Mouse (Mus musculus) forebrain, embryonic 10.5 days (tissue): ENCODE data around the gene Rsf1. TPM values are rescaled to one million over a fixed set of nuclear protein-coding genes. Genes with fewer than 3 reads are reported as not detected.

Experiments used
- DNase-seq: peaks from one replicate; pipeline ENCODE4 v3.0.0-alpha.2; 2017; ENCODE audit warnings: low spot score; ENCODE audit errors: extremely low spot score
- H3K27ac ChIP-seq: fragments of 300-500 bp; sonication (generic); 2 replicates; pipeline ENCODE4 v1.5.1; 2016; ENCODE audit warnings: mild to moderate bottlenecking
- H3K27me3 ChIP-seq: fragments of 300-500 bp; sonication (generic); 2 replicates; pipeline ENCODE4 v1.6.1; 2016; ENCODE audit warnings: mild to moderate bottlenecking; ENCODE audit not compliant: poor library complexity, severe bottlenecking
- H3K36me3 ChIP-seq: fragments of 300-500 bp; sonication (generic); replicated peaks from 2 replicates; pipeline ENCODE4 v1.6.1; 2016; ENCODE audit warnings: mild to moderate bottlenecking, moderate library complexity
- H3K4me1 ChIP-seq: fragments of 300-500 bp; sonication (generic); 2 replicates; pipeline ENCODE4 v1.6.1; 2016
- H3K4me3 ChIP-seq: fragments of 300-500 bp; sonication (generic); 2 replicates; pipeline ENCODE4 v1.5.1; 2016; ENCODE audit warnings: mild to moderate bottlenecking, moderate library complexity
- H3K9me3 ChIP-seq: fragments of 300-500 bp; sonication (generic); 2 replicates; pipeline ENCODE4 v1.6.1; 2016; ENCODE audit warnings: mild to moderate bottlenecking, moderate library complexity
- WGBS: fragments of 180-500 bp; shearing (Covaris S2); methylation state at CpG from one replicate; pipeline ENCODE4 v1.1.7; 2016; 5-methylcytosine and 5-hydroxymethylcytosine counted together
- polyA plus RNA-seq: library from polyadenylated mRNA; unstranded; fragments of >200 nt; fragmentation: Nextera tagmentation; extraction: Ambion mirVana; gene quantifications from 2 replicates; pipeline ENCODE4 v1.2.1, GENCODE M21; 2016

Gene Rsf1
- 22.3 and 23.4 TPM in 2 replicates for polyA plus RNA-seq

DNA sequence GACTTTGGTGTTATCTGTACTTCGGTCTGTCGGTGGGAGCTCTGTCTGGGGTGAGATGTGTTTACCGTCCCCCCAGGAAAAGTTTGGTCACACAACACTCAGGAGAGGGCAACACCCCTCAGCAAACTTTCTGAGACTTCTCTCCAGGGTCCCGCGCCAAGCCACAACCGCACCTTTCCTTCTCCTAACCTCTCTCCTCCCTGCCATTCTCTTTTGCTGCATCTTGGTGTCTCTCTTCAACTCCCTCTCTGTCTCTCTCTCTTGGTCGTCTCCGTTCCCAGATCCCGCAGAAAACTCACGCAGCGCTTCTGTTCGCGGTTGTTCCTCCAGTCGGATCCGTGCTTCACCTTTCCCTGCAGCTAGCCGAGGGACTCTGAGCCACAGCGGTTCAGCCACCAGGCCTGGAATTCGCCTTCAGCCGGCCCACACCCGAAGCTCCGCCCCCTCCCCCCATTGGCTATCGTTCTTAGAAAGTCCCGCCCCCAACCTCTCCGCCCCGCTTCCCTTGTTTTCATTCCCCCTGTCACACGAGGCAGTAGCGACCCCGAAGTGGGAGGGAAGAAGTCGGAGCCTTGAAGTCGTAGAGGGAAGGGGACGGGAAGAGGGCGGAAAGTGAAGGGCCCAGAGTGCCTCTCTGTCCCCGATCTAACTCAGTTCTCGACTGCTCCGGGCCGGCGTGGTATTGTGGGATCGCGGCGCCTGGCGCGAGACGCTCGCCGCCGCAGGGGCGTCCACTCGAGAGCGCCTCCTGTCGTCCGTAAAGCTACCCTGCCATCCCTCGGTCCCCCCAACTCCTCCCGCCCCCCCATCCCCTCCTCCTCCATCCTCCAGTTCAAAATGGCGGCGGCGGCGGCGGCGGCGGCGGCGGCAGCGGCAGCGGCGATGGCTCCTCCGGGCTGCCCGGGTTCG, at the start of gene Rsf1, which contains the start of gene Aamdc:
Gene Rsf1 (plus strand): TSS at position 823 of the 909 bp plus-strand sequence.
Gene Aamdc (minus strand): TSS at position 431 of the 909 bp plus-strand sequence.
- peak; percentile 97 for DNase-seq
- Histone ChIP-seq H3K9me3 (no peaks in the 10 kb centered on the region), H3K27me3 (no peaks in the 10 kb centered on the region), H3K27ac (peak within 1 kb of the TSS; percentile 100), H3K4me3 (peak within 1 kb of the TSS; percentile 99), H3K36me3 (no peaks in the 10 kb centered on the region; the same call in 1 of the 2 replicates), H3K4me1 (peaks cover 16% of the 10 kb centered on the region)
- under 1% methylated on average over 65 of the region's 68 CpGs for WGBS

GRCm38 (mm10) chr7:97535531-97535930, 44.2 kb upstream of the Rsf1 start:
- WGBS: 90% methylated on average over 5 of the region's 5 CpGs
- Histone ChIP-seq H3K4me3 (no peak overlapping the region), H3K36me3 (peaks cover 99% of the 10 kb centered on the region), H3K9me3 (no peaks in the 10 kb centered on the region; the same call in 1 of the 2 replicates), H3K27me3 (no peaks in the 10 kb centered on the region), H3K4me1 (no peaks in the 10 kb centered on the region), H3K27ac (no peak overlapping the region)
- DNase-seq: no peak

DNA sequence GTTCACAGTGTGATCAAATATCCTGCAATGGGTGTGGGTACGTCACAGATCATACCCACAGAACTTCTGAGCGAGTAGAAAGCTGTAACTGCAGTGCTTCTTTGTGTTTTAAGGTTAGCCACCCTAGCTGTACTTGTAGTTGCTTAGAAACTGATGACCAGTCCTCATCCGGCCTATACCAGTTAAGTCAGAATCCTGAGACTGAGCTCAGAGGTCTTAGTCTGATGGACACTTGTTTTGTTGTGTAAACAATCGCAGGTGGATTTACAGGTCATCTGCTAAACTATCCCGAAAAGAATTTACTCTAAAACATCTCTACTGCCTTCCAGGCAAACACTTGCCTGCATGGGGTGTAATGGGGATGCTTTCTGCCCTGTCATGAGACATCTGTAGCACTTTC, 43.1 kb upstream of the Rsf1 start:
- H3K27ac ChIP-seq: no peak overlapping the region
- WGBS: 92% methylated on average over 5 of the region's 5 CpGs
- no peaks in the 10 kb centered on the region for H3K27me3 ChIP-seq
- peaks cover 99% of the 10 kb centered on the region for H3K36me3 ChIP-seq
- no peaks in the 10 kb centered on the region for H3K9me3 ChIP-seq
- DNase-seq: no peak
- H3K4me3 ChIP-seq: no peak overlapping the region
- no peaks in the 10 kb centered on the region for H3K4me1 ChIP-seq

DNA sequence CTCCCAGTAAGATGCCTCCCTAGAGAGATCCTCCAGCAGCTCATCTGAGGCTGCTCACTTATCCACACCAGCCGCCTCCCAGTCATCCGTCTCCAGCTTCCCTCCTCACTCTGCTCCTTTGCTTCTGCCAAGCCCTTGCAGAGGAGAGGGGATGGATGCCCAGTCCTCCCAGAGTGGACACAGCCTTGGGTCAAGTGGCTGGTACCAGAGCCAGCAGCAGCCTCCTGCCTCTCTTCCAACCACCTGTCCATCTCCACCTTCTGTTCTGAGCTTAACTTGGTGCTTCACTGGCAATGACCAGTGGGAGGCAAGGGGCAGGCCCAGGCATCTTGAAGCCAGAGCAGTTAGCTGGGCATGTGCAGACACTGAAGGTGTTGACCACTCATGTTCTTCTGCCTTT, 33.2 kb upstream of the Rsf1 start:
- WGBS: 90% methylated on average over 2 of the region's 2 CpGs

GRCm38 (mm10) chr7:97549301-97549700, 30.4 kb upstream of the Rsf1 start:
- Histone ChIP-seq H3K4me1 (no peaks in the 10 kb centered on the region), H3K36me3 (no peaks in the 10 kb centered on the region), H3K27me3 (no peaks in the 10 kb centered on the region), H3K9me3 (no peaks in the 10 kb centered on the region), H3K4me3 (no peak overlapping the region), H3K27ac (no peak overlapping the region)
- no peak for DNase-seq
- WGBS: 95% methylated on average over 10 of the region's 10 CpGs

More for the DNA sequence above, 33.2 kb upstream of the Rsf1 start:
- Histone ChIP-seq H3K27ac (no peak overlapping the region), H3K4me3 (no peak overlapping the region), H3K9me3 (peaks cover 3% of the 10 kb centered on the region; the same call in 1 of the 2 replicates), H3K4me1 (no peaks in the 10 kb centered on the region), H3K36me3 (peaks cover 24% of the 10 kb centered on the region), H3K27me3 (no peaks in the 10 kb centered on the region)
- DNase-seq: no peak

- Histone ChIP-seq H3K36me3 (no peaks in the 10 kb centered on the region), H3K27ac (no peak overlapping the region), H3K9me3 (no peaks in the 10 kb centered on the region), H3K4me3 (no peak overlapping the region), H3K27me3 (no peaks in the 10 kb centered on the region), H3K4me1 (no peaks in the 10 kb centered on the region)
- 86% methylated on average over 9 of the region's 9 CpGs for WGBS
- DNase-seq: no peak
Measured at GRCm38 (mm10) chr7:97550673-97551072, 29.0 kb upstream of the Rsf1 start.

GRCm38 (mm10) chr7:97563576-97563975, 16.1 kb upstream of the Rsf1 start:
- WGBS: 94% methylated on average over 2 of the region's 2 CpGs
- Histone ChIP-seq H3K4me3 (no peak overlapping the region), H3K4me1 (no peaks in the 10 kb centered on the region), H3K27me3 (no peaks in the 10 kb centered on the region), H3K36me3 (no peaks in the 10 kb centered on the region), H3K9me3 (no peaks in the 10 kb centered on the region), H3K27ac (no peak overlapping the region)
- no peak for DNase-seq

GRCm38 (mm10) chr7:97569372-97569771, 10.3 kb upstream of the Rsf1 start:
- Histone ChIP-seq H3K9me3 (no peaks in the 10 kb centered on the region), H3K27ac (no peak overlapping the region), H3K27me3 (no peaks in the 10 kb centered on the region), H3K4me3 (no peak overlapping the region), H3K4me1 (no peaks in the 10 kb centered on the region), H3K36me3 (no peaks in the 10 kb centered on the region)
- 84% methylated on average over 4 of the region's 4 CpGs for WGBS
- DNase-seq: no peak

- Histone ChIP-seq H3K27me3 (no peaks in the 10 kb centered on the region), H3K4me3 (no peak overlapping the region), H3K36me3 (no peaks in the 10 kb centered on the region), H3K4me1 (no peaks in the 10 kb centered on the region), H3K27ac (no peak overlapping the region), H3K9me3 (no peaks in the 10 kb centered on the region)
- DNase-seq: no peak
- WGBS: 98% methylated on average over 1 of the region's 1 CpGs
Measured at GRCm38 (mm10) chr7:97570389-97570788, 9.3 kb upstream of the Rsf1 start.

DNA sequence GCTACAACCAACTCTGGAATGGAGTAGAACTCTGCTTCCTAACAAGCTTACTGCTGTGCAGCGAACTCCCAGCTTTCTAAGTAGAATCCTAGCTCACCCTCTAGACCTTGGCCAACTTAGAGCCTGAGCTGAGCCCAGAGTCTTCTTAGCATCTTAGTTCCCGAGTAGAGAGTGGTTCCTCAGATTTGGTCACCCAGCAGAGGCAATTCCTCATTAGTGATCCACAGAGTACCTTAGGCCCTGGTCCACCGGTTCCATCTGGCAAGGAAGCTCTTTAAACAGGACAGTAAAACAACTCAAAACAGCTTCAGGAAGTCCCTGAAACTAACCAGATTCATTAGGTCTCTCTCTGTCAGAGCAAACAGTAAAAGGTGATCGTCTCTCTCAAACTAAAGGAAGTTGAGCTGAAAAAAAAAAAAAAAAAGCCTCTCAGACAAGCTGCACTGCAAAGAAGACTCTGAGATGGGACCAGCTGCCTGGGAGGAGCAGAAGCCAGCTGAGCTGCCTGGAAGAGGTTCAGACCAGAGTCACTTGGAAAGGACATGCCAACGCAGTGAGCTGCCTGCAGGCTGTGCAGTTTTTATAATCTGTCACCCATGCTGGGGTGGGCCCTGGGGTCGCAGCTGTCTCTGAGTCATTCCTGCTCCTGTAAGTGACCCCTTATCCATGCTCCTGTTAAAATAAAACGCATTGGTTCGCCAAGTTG, 1.2 kb upstream of the Rsf1 start:
- peak overlapping the region; percentile 100 for H3K27ac ChIP-seq
- peak overlapping the region; percentile 99 for H3K4me3 ChIP-seq
- DNase-seq: no peak
- H3K27me3 ChIP-seq: no peaks in the 10 kb centered on the region
- 33% methylated on average over 8 of the region's 8 CpGs for WGBS
- no peaks in the 10 kb centered on the region for H3K9me3 ChIP-seq
- H3K36me3 ChIP-seq: no peaks in the 10 kb centered on the region; the same call in 1 of the 2 replicates
- peaks cover 16% of the 10 kb centered on the region for H3K4me1 ChIP-seq

DNA sequence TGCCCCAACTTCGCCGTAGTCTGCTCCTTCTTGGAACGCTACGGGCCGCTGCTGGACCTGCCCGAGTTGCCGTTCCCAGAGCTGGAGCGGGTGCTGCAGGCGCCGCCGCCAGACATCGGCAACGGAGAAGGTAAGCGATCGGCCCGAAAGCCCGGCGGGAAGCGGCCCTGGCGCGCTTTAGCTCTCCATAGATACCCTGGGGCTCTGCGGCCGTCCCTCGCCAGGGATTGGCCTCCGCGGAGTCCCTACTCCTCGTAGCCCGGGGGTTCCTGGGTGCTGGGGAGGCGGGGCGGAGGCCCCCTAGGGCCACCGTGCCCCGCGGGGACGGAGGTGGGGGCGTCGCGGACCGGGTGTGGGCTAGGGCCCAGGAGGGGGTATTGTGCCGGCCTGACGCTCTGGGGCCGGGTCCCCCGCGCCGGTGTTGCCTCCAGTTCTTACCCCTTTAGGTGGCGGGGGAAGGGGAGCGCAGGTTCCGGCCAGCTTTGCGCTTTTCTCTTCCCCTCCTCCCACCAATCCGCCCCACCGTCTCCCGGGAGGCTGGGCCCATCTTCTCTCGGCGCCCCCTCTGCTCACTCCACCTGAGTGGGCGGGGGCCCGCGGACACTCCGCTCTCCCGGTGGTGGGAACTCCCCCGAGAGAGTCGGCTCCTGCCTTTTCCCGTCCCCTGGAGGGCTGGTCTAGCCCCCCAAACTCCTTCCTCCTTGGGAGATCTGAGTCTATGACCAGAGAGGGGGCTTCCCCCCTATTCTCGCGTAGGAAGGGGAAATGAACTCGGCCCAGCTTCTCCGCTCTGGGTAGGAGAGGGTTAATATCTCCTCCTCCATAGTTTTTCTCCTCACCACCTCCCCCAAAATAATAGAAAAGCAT, 520 bp downstream of the Rsf1 start:
- WGBS: under 1% methylated on average over 65 of the region's 65 CpGs
- H3K4me3 ChIP-seq: peak overlapping the region; percentile 99
- no peaks in the 10 kb centered on the region; the same call in 1 of the 2 replicates for H3K36me3 ChIP-seq
- H3K27ac ChIP-seq: peak overlapping the region; percentile 100
- H3K27me3 ChIP-seq: no peaks in the 10 kb centered on the region
- DNase-seq: peak; percentile 64
- H3K4me1 ChIP-seq: peaks cover 16% of the 10 kb centered on the region
- no peaks in the 10 kb centered on the region for H3K9me3 ChIP-seq

DNA sequence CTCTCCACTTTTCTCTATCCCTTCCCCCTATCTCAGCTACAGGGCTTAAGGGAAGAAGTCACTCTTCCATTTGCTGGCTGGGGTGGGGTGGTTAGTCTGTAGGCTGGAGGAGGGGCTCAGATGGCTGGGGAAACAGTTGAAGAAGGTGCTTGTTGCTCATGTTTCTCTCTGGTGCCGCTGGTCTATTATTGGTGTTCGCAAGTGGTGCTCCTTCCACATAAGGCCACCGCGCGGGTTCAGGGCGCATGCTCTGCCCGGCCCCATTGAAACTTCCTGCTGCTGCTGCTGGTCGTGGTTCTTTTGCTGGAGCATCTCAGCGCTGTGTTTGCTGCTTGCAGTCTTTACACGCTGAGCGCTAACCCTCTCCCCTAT, 1.1 kb downstream of the Rsf1 start:
- peak overlapping the region; percentile 99 for H3K4me3 ChIP-seq
- H3K36me3 ChIP-seq: no peaks in the 10 kb centered on the region; the same call in 1 of the 2 replicates
- peak; percentile 84 for DNase-seq
- peaks cover 16% of the 10 kb centered on the region for H3K4me1 ChIP-seq
- no peaks in the 10 kb centered on the region for H3K9me3 ChIP-seq
- WGBS: under 1% methylated on average over 11 of the region's 11 CpGs
- H3K27me3 ChIP-seq: no peaks in the 10 kb centered on the region
- H3K27ac ChIP-seq: peak overlapping the region; percentile 100
